Mouse (Mus musculus) lung, postnatal 4 days (tissue): ENCODE measurements at regions not wholly inside any gene's neighbourhood (a gene's known extent, or its start where the extent isn't known, plus 50 kb on each side); places are given as distances from the start of the nearest gene placed in this dataset.
"Not testable (repeated sequence)": the region's sequence is repeated elsewhere in the genome, so short reads cannot be mapped to it uniquely, and the experiment has no call there.

ENCODE experiments used
- DNase-seq, 2 experiments: peaks; one replicate each; pipeline ENCODE4 v3.0.0; 2021

DNA sequence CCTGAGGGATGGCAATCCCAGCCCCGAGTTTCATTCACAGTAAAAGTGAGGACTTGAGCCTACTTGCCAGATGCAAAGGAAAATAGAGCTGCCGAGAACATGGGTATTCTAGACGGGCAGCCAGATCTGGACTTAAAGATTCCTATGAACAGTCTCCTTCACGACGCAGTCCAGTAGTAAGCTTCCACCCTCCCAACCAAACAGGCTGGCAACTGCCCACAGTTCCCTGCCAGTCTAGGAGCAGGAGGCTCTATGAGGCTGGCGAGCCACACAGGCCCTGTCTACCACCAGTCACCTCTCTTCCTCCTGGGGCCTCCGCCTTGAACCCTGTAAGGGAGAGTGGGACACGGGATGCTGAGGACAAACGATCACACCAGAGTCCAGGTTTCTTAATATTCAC lies 153.5 kb upstream of the Snrpn start:
- DNase-seq = no peak

DNA sequence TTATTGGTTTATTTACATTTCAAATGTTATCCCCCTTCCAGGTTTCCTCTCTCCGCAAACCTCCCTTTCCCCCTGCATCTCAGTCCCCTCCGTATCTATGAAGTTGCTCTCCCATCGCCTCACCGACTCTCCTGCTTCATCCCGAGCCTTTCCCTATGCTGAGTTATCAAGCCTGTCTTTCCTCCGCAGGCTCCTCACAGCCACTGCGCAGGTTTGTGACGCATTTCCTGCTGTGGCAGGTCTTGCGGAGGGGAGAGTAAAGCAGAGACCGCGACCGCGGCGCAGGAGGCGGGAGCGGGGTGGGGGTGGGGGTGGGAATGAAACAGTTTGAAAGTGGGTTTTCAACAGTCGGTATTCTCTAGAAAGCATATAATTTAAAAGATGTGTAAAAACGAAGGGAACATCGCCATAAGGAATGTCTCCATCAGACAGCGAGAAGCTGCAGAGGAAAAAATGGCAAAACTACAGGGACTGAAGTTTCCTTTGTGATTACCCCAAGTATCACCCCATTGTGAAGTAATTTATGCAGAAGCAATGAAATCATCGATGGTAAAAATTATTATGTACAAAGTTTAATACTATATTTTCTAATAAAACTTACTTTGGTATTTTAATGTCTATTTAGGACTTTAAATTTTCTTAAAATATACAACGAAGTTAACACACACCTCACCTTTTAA lies 104.3 kb upstream of the Snrpn start:
- peak; percentile 6 to 39 for DNase-seq

DNA sequence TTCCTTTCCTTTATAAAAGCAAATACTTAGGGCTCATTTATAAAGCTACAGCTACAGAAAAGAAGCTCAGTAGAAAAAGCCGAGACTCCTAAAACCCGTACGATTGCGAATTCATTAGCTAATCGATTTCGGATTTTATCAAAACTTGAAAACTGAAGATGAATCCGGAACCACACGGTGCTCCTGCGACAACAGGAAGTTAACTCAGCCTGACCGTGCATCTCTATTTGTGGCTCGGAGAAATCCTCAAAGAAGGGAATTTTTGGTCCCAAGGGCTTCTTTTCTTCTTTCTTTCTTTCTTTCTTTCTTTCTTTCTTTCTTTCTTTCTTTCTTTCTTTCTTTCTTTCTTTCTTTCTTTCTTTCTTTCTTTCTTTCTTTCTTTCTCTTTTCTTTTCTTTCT lies 103.7 kb upstream of the Snrpn start:
- DNase-seq = peak in 1 of 2 experiments; percentile 46

DNA sequence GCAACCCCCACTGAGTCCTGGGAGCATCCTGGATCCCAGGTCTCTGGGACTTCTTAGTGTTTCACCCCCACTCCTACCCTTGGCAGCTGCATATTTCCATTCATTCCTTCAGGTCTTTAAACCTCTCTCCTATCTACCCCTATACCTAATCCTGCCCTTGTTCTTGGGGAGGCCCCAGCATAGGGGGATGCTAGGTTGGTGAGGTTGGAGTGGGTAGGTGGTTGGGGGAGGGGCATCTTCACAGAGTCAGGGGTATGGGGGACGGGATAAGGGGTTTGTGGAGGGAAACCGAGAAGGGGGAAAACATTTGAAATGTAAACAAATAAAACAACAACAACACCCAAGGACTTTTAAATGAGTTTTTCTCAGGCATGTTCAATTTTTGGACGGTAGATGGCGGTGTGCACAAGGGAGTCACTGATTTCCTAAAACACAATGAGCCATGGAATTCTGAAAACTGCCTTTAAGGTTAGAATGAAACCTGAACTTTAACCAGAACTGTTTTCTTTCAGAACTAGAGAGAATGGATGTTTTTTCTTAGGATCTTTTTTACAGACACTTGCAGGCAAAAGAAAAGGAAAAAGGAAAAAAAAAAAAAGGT lies 98.7 kb upstream of the Snrpn start:
- not testable (repeated sequence) for DNase-seq

DNA sequence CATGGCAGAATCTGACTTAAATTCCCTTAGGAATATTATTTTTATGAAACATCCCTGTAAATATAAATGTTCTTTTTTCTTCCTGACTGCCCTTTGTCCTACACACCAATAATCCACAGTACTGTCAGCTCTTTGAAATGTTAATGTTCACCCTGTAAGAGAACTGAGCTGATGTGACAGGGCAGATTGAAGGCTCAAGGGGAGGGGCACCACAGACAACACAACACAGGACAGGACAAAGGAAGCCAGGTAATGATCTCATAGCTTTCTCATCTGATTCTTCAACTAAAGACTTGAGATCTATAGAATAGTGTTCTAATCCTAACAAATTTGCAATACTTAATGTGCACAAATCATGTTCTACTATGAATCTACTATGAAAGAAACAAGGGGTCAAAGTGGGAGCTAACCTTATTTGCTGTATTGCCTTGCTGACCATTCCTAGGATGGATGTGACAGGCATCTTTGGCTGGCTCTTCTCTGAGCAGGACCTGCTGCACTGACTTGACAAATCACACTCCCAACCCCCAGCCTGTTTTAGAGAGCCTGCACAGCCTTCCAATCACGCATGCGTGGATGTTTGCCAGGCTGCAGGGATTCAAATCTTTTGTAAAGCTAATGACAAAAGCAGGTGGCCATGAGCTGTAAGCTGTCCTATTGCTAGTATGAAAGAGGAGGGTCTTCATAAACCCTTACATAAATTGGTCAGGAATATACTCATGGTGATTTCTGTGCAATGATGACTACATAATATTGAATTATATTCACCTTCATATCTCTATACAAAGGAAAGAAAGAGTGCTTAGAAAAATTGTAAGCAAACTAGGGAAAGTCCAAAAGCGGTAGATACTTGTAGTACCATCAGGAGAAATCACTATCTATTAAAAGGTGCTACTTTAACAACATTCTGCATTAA lies 76.6 kb upstream of the Snrpn start:
- DNase-seq = not testable (repeated sequence)
